Mouse (Mus musculus) heart, adult 2 months (tissue): Measurements from ENCODE around the gene Glb1l2.

ENCODE experiments used
- CTCF ChIP-seq: fragments of 200-600 bp; IDR thresholded peaks from 2 replicates; pipeline ENCODE4 v1.8.1; 2022; ENCODE audit warnings: antibody characterized with exemption, mild to moderate bottlenecking, moderate library complexity
- EP300 ChIP-seq: fragments of 200-500 bp; IDR thresholded peaks from 2 replicates; pipeline ENCODE4 v1.6.1; 2011; ENCODE audit warnings: low read depth, low read length, control low read depth; ENCODE audit not compliant: insufficient read depth
- POLR2A ChIP-seq: fragments of 200-500 bp; IDR thresholded peaks from 2 replicates; pipeline ENCODE4 v1.6.1; 2011; ENCODE audit warnings: mild to moderate bottlenecking, low read depth, low read length, control low read depth; ENCODE audit not compliant: insufficient read depth

GRCm38 (mm10) chr9:26804321-26804720 is 1.9 kb downstream of the Glb1l2 start:
- no peak for TF ChIP-seq POLR2A
- no peak for TF ChIP-seq CTCF
- no peak for TF ChIP-seq EP300
